Mouse (Mus musculus): ENCODE data around the gene Vmn1r8. TPM values are rescaled to one million over a fixed set of nuclear protein-coding genes. Genes with fewer than 3 reads are reported as not detected.
"Not testable (repeated sequence)": the region's sequence is repeated elsewhere in the genome, so short reads cannot be mapped to it uniquely, and the experiment has no call there.

Gene Vmn1r8
- total RNA-seq (2021) = not detected
- long read RNA-seq, experiment 1 = 0 reads
- long read RNA-seq, experiment 2 = 0 reads

DNA sequence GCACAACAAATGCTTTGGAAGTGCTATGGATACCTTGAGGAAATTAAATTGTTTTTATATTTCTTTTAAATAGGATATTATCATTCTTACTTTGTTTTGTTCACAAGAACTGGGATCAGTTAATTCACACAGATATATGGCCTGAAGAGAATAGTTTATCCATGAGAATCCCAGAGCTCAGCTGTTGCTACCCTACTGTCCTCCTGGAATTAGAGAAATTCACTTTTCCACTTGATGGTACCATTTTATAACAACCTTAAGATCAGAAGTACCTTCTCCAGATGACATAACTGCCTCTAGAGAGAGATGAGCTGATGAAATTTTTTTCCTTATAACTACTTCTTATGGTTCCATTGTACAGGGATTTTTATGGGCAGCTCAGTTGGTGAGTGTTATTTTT is at the start of gene Vmn1r8:
Gene Vmn1r8, plus strand, starts transcription at position 301 of the 400 bp plus-strand sequence.
- no peak for DNase-seq

DNA sequence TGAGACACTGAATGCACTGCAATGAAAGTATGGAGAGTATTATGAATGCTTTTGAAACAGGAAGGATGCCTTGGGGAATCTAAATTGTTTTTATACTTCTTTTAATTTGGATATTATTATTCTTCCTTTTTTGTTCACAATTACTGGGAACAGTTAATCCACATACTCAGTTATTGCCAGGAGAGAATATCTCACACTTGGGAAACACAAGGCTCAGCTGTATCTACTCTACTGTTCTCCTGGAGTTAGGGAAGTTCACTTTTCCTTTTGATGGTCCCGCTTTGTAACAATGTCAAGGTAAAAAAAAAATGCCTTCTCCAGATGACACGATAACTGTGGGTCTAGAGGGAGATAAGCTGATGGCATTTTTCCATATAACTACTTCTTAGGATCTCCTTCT is 35.1 kb upstream of the Vmn1r8 start, which contains the start of gene Vmn1r6:
Gene Vmn1r6, plus strand, starts transcription at position 301 of the 400 bp plus-strand sequence.
- no peak for DNase-seq

DNA sequence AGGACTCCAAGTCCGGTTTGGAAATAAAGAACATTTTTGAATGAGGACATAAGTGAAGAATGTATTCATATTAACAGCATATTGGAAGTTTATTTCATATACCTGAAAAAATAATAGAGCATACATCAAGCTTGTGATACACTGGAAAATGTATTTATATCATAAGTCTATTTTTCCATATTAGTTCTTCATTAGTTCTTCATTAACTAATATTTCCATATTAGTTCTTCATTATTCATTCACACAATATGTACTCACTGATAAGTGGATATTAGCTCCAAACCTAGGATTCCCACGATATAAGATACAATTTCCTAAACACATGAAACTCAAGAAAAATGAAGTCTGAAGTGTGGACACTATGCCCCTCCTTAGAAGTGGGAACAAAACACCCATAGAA is 6.9 kb upstream of the Vmn1r8 start, which contains the start of gene Vmn1r7:
Gene Vmn1r7, minus strand, starts transcription at position 101 of the 400 bp plus-strand sequence.
- DNase-seq = not testable (repeated sequence)

DNA sequence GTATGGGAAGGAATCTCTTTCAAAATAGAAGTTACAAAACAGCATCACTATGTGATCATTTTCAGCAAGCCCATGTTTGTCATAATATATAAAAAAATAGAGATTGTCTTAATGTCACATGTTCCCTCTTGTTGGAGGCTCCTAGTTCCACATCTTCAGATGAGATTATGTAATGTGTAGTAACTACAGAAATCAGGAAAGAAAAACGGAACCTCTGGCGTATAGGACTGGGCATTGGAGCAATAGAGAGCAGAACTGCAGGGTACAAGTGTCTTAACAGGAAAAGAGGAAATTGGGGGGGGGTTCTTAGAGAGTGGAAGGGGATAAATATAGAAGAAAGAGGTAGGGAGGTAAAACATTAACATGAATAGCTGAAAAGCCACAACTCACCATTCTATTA is 2.6 kb downstream of the Vmn1r8 start:
- no peak for DNase-seq

DNA sequence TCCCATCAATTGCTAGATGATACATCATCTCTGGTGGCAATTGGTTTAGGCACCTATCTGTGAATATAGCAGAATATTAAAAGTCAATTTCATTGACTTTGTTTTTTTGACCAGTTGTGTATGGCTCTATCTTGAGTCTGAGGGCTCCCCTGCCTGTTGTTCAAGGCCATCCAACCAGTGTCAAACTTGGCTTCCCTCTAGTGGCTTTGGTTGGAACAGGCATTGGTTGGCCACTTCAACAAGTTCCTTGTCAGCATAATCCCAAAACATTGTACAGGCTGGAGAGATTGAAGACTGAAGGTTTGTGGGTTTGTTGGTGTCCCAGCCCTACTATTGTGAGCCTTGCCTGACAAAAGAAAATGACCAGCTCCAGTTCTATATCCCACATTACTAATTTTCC is 31.6 kb downstream of the Vmn1r8 start:
- peak in 1 of 2 experiments; percentile 4 for DNase-seq

DNA sequence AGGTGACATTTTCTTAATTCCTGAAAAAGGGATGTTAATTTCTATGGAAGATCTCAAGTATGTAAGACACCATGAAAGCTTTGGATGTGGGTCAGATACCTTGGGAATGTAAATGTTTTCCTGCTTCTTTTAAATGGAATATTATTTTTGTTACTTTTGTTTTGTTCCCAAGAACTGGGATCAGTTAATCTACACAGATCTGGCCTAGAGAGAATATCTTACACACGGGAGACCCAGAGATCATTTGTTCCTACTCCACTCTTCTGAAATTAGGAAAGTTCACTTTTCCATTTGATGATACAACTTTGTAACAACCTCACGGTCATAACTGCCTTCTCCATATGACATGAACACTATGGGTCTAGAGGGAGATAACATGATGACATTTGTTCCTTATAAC is 34.4 kb downstream of the Vmn1r8 start, which contains the start of gene Vmn1r9:
Gene Vmn1r9, plus strand, starts transcription at position 301 of the 400 bp plus-strand sequence.
- no peak for DNase-seq

Other genes starting within 250 kb of the Vmn1r8 start
- gene Kbtbd2, start 234.5 kb upstream of the Vmn1r8 start, total RNA-seq (2021) = 10 to 100 TPM; 33.6 to 36.0 TPM
- 10 to 100 TPM; 72.1 to 75.9 TPM for gene Fkbp9, start 200.2 kb upstream of the Vmn1r8 start, total RNA-seq (2021)
- 10 to 100 TPM; 23.8 to 24.1 TPM for gene Nt5c3, start 108.4 kb upstream of the Vmn1r8 start, total RNA-seq (2021)
- gene Vmn1r4, start 108.3 kb upstream of the Vmn1r8 start, total RNA-seq (2021) = under 1 TPM; 0.20 to 0.40 TPM
- gene Vmn1r5, start 62.0 kb upstream of the Vmn1r8 start, total RNA-seq (2021) = not detected
- gene Vmn1r6, start 35.0 kb upstream of the Vmn1r8 start, total RNA-seq (2021) = not detected
- gene Vmn1r7, start 7.0 kb upstream of the Vmn1r8 start, total RNA-seq (2021) = not detected
- not detected for gene Vmn1r9, start 34.5 kb downstream of the Vmn1r8 start, total RNA-seq (2021)
- not detected for gene Vmn1r10, start 77.2 kb downstream of the Vmn1r8 start, total RNA-seq (2021)
- gene Vmn1r11, start 101.2 kb downstream of the Vmn1r8 start, total RNA-seq (2021) = not detected
- not detected for gene Vmn1r12, start 124.6 kb downstream of the Vmn1r8 start, total RNA-seq (2021)
- not detected for gene Vmn1r13, start 171.0 kb downstream of the Vmn1r8 start, total RNA-seq (2021)
- gene Vmn1r14, start 199.4 kb downstream of the Vmn1r8 start, total RNA-seq (2021) = not detected
- gene Vmn1r15, start 225.7 kb downstream of the Vmn1r8 start, total RNA-seq (2021) = not detected